17 mouse cellular contexts compared by ENCODE assay signal in the genomic region with DNA sequence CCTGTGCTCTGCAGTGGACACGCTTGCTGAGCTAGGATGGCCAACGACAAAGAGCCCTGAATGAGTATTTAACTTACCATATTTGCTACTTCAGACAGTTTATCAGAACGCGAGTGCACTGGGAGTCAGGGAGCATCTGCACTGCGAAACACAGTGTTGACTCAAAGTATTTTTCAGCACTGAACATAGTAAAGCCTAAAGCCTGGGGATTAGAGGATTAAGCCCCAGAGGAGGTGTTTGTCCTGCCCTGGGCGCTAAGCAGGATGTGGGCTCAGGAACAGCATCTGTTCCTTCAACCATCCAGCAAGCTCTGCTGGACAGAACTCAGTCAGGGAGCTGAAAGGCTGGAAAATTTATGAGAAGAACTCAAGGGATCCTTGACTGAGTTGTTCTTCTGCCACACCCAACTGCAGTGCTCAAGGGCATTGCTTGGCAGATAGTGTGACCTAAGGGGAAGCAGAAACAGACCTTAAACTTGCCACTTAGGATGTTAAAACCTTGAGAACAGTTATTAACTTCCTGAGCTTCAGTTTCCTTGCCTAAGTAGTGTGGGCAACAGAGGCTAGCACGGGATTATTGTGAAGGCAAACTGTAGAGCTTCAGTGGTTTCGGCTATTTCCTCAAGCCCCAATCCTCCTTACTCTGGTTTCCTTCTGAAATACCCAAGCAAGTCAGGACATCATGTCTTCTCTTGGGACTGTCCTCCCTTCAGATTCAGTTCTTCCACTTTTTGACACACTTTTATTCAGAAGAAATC.
A peak's percentile ranks its signal among the peaks of the same experiment; 100 is the strongest.
DNase-seq lines count a peak whose midpoint lies in the region; ATAC-seq and TF ChIP-seq lines count a peak whose summit lies in the region.
"Had no signal": no experiment of that assay in that cellular context is flagged by ENCODE, and none has a peak within 500 bp of the region (broad histone marks: within the 10 kb centered on the region; RNA-seq: fewer than 3 reads in every experiment).

No protein-coding gene starts in this region.

- ATAC-seq in Patski, result peak; percentile 68
- no peak for ATAC-seq in cerebellum, adult (ENCODE audit: insufficient number of reproducible peaks, low FRiP score, low TSS enrichment)
- ATAC-seq in heart, embryonic 11.5 days (replicated peaks; ENCODE audit: insufficient number of reproducible peaks, low FRiP score, low TSS enrichment), result no peak
- ATAC-seq: forebrain, embryonic 16.5 days had no signal

- TF ChIP-seq CTCF in Patski (IDR thresholded peaks at IDR 0.05), result no peak

- peak overlapping the region; percentile 9; the same call in 1 of the 2 replicates for H3K27ac ChIP-seq in limb, embryonic 10.5 days
- H3K27ac ChIP-seq in heart, embryonic 11.5 days (ENCODE audit: low read depth, low read length), result no peak overlapping the region
- H3K27ac ChIP-seq: embryonic facial prominence, embryonic 12.5 days; heart, embryonic 13.5 days; limb, embryonic 15.5 days had no signal

- in situ Hi-C loops in Patski (cut with MboI; ENCODE audit: low pct_unique_long_range_greater_than_20kb), result no loop called here

- no peak overlapping the region for H3K4me3 ChIP-seq in limb, embryonic 10.5 days
- H3K4me3 ChIP-seq in heart, embryonic 11.5 days (ENCODE audit: low read depth, low read length), result no peak overlapping the region
- H3K4me3 ChIP-seq: embryonic facial prominence, embryonic 12.5 days; heart, embryonic 13.5 days; limb, embryonic 15.5 days had no signal

- no peaks in the 10 kb centered on the region for H3K27me3 ChIP-seq in Patski
- H3K27me3 ChIP-seq in limb, embryonic 10.5 days (ENCODE audit: low read depth, poor library complexity, severe bottlenecking), result peaks cover 44% of the 10 kb centered on the region
- no peaks in the 10 kb centered on the region for H3K27me3 ChIP-seq in heart, embryonic 11.5 days (ENCODE audit: control insufficient read depth, insufficient read depth, low read length)
- H3K27me3 ChIP-seq: embryonic facial prominence, embryonic 12.5 days; heart, embryonic 13.5 days; limb, embryonic 15.5 days had no signal

- CTCF ChIA-PET in Patski (lab: Charles Lee), result interaction anchor here (0.7 to 1.0 kb wide), 2 partner anchors 23 to 62 kb away, joined by 3 read pairs; no protein-coding TSS in a partner anchor

- peak; percentile 87 for DNase-seq in heart, adult 11 months
- DNase-seq in heart, adult 8-10 months (ENCODE audit: low spot score), result no peak
- peak; percentile 58 for DNase-seq in Patski (ENCODE audit: low read depth, low spot score)
- no peak for DNase-seq in limb, embryonic 10.5 days (ENCODE audit: low spot score)
- peak; percentile 73 for DNase-seq in retina, postnatal 7 days (ENCODE audit: low read depth, low spot score)
- DNase-seq: adrenal gland, adult 2 months; cerebellum, postnatal 14 days; gastrocnemius, postnatal 14 days; heart, postnatal 36 days; kidney, postnatal 4 days; lung, postnatal 10 days had no signal

- POLR2A ChIA-PET in Patski (lab: Charles Lee), result interaction anchor here (0.6 to 1.8 kb wide), 3 partner anchors 11 to 749 kb away, joined by 3 to 4 read pairs (median 3); no protein-coding TSS in a partner anchor

- peaks cover 33% of the 10 kb centered on the region for H3K4me1 ChIP-seq in limb, embryonic 10.5 days
- no peaks in the 10 kb centered on the region for H3K4me1 ChIP-seq in heart, embryonic 11.5 days (ENCODE audit: control insufficient read depth, insufficient read depth, low read length)
- H3K4me1 ChIP-seq: limb, embryonic 15.5 days had no signal

- no peak overlapping the region for H3K4me2 ChIP-seq in heart, embryonic 11.5 days
- H3K4me2 ChIP-seq: embryonic facial prominence, embryonic 12.5 days; heart, embryonic 13.5 days; limb, embryonic 15.5 days had no signal

- no peak overlapping the region for H3K9ac ChIP-seq in heart, embryonic 11.5 days (ENCODE audit: low read depth, low read length)
- H3K9ac ChIP-seq: embryonic facial prominence, embryonic 12.5 days; heart, embryonic 13.5 days; limb, embryonic 15.5 days had no signal

- H3K36me3 ChIP-seq in limb, embryonic 10.5 days, result no peaks in the 10 kb centered on the region
- H3K36me3 ChIP-seq in heart, embryonic 11.5 days (ENCODE audit: control insufficient read depth, insufficient read depth, low read length), result no peaks in the 10 kb centered on the region
- H3K36me3 ChIP-seq: embryonic facial prominence, embryonic 12.5 days; heart, embryonic 13.5 days; limb, embryonic 15.5 days had no signal

- WGBS in limb, embryonic 10.5 days, result 62% methylated on average over 8 of the region's 8 CpGs
- WGBS in heart, embryonic 11.5 days (ENCODE audit: insufficient replicate concordance), result 59% methylated on average over 8 of the region's 8 CpGs

- H3K9me3 ChIP-seq in limb, embryonic 10.5 days (replicated peaks), result no peaks in the 10 kb centered on the region
- no peaks in the 10 kb centered on the region for H3K9me3 ChIP-seq in heart, embryonic 11.5 days (replicated peaks; ENCODE audit: control insufficient read depth, low read length)
- H3K9me3 ChIP-seq: embryonic facial prominence, embryonic 12.5 days; heart, embryonic 13.5 days; limb, embryonic 15.5 days had no signal

Comparison
In these comparisons a context has a peak if more than half of its experiments do, and no peak if none do; other contexts are left out.
1. DNase-seq: peak in heart, adult 11 months (single experiment), Patski (single experiment) and retina, postnatal 7 days (single experiment); none in heart, adult 8-10 months (single experiment) and limb, embryonic 10.5 days (single experiment).